Mouse (Mus musculus) CH12.LX (cell line): ENCODE measurements around the gene Doc2g. TPM values are rescaled to one million over a fixed set of nuclear protein-coding genes. Genes with fewer than 3 reads are reported as not detected.

ENCODE experiments used
- DNase-seq: peaks from one replicate; pipeline ENCODE4 v3.0.0-alpha.2; 2013; ENCODE audit errors: extremely low read depth
- H3K27ac ChIP-seq: 2 replicates; pipeline ENCODE4 v1.5.1; 2012; ENCODE audit warnings: low read depth, mild to moderate bottlenecking, control low read depth, moderate library complexity; ENCODE audit not compliant: insufficient read depth
- H3K27me3 ChIP-seq: replicated peaks from 2 replicates; pipeline ENCODE3; 2012; ENCODE audit warnings: inconsistent platforms
- H3K36me3 ChIP-seq, 2 experiments: replicated peaks in 1 of 2; 2 replicates each; pipeline versions ENCODE3 to v1.6.1; 2012; ENCODE audit warnings: inconsistent platforms in 1 of 2, low read length in 1 of 2, mild to moderate bottlenecking in 1 of 2, mixed read lengths in 1 of 2, moderate library complexity in 1 of 2; ENCODE audit not compliant: control insufficient read depth in 1 of 2, insufficient read depth in 1 of 2
- H3K4me1 ChIP-seq, 2 experiments: 2 replicates each; pipeline ENCODE4 v1.6.1; 2012; ENCODE audit warnings: inconsistent platforms in 1 of 2, moderate library complexity in 1 of 2; ENCODE audit not compliant: insufficient read depth in 2 of 2, control insufficient read depth in 1 of 2
- H3K4me2 ChIP-seq: 2 replicates; pipeline ENCODE4 v1.6.1; 2012; ENCODE audit warnings: low read depth, mild to moderate bottlenecking, control low read depth; ENCODE audit not compliant: poor library complexity, insufficient read depth, severe bottlenecking
- H3K4me3 ChIP-seq, 3 experiments: fragments of 150-350 bp in 1 of 3; sonication (generic) in 1 of 3; replicated peaks in 1 of 3; 2 replicates each; pipeline versions ENCODE3 to v1.5.1; 2011 to 2012; ENCODE audit warnings: low read depth in 2 of 3, low read length in 2 of 3, mild to moderate bottlenecking in 2 of 3, moderate library complexity in 2 of 3, control low read depth in 1 of 3, improper control_type of control experiment in 1 of 3, inconsistent platforms in 1 of 3, mixed read lengths in 1 of 3; ENCODE audit not compliant: poor library complexity in 1 of 3
- H3K79me2 ChIP-seq: replicated peaks from 2 replicates; pipeline ENCODE4 v1.6.1; 2012; ENCODE audit warnings: mild to moderate bottlenecking, moderate library complexity; ENCODE audit not compliant: control insufficient read depth, poor library complexity, insufficient read depth, severe bottlenecking; ENCODE audit errors: extremely low read depth
- H3K9ac ChIP-seq: 2 replicates; pipeline ENCODE4 v1.6.1; 2012; ENCODE audit warnings: low read depth, mild to moderate bottlenecking, control low read depth, moderate library complexity; ENCODE audit not compliant: insufficient read depth
- H3K9me3 ChIP-seq: replicated peaks from 2 replicates; pipeline ENCODE3; 2012; ENCODE audit warnings: low read length, inconsistent platforms, mixed read lengths
- BHLHE40 ChIP-seq: IDR thresholded peaks from 2 replicates; pipeline ENCODE4 v1.6.1; 2011; ENCODE audit warnings: mild to moderate bottlenecking, low read depth, low read length, improper control_type of control experiment
- CHD1 ChIP-seq: IDR thresholded peaks from 2 replicates; pipeline ENCODE4 v1.6.1; 2012; ENCODE audit warnings: low read depth, low read length, improper control_type of control experiment, inconsistent platforms
- CHD2 ChIP-seq: IDR thresholded peaks from 2 replicates; pipeline ENCODE4 v1.6.1; 2011; ENCODE audit warnings: low read length, improper control_type of control experiment
- E2F4 ChIP-seq: IDR thresholded peaks from 2 replicates; pipeline ENCODE4 v1.6.1; 2011; ENCODE audit warnings: low read depth, low read length, improper control_type of control experiment; ENCODE audit not compliant: insufficient replicate concordance
- ELF1 ChIP-seq: IDR thresholded peaks from 2 replicates; pipeline ENCODE4 v1.6.1; 2014; ENCODE audit warnings: low read depth, mild to moderate bottlenecking, inconsistent platforms, low read length, improper control_type of control experiment
- ETS1 ChIP-seq: conservative IDR thresholded peaks from 2 replicates; pipeline ENCODE4 v1.6.1; 2012; ENCODE audit warnings: low read depth, mild to moderate bottlenecking, inconsistent platforms, low read length, improper control_type of control experiment, moderate library complexity
- HCFC1 ChIP-seq: IDR thresholded peaks from 2 replicates; pipeline ENCODE4 v1.6.1; 2012; ENCODE audit warnings: low read depth, mild to moderate bottlenecking, inconsistent platforms, low read length, improper control_type of control experiment
- JUND ChIP-seq: conservative IDR thresholded peaks from 2 replicates; pipeline ENCODE4 v1.6.1; 2011; ENCODE audit warnings: low read depth, low read length, improper control_type of control experiment
- MAX ChIP-seq: IDR thresholded peaks from 2 replicates; pipeline ENCODE4 v1.6.1; 2011; ENCODE audit warnings: low read length, improper control_type of control experiment
- MAZ ChIP-seq: IDR thresholded peaks from 2 replicates; pipeline ENCODE4 v1.6.1; 2012; ENCODE audit warnings: low read depth, mild to moderate bottlenecking, inconsistent platforms, low read length, improper control_type of control experiment, moderate library complexity
- MEF2A ChIP-seq: IDR thresholded peaks from 2 replicates; pipeline ENCODE4 v1.6.1; 2014; ENCODE audit warnings: low read depth, mild to moderate bottlenecking, inconsistent platforms, low read length, improper control_type of control experiment, borderline replicate concordance
- MYC ChIP-seq: IDR thresholded peaks from 2 replicates; pipeline ENCODE4 v1.6.1; 2011; ENCODE audit warnings: low read depth, mild to moderate bottlenecking, improper control_type of control experiment, low read length
- NELFE ChIP-seq: IDR thresholded peaks from 2 replicates; pipeline ENCODE4 v1.6.1; 2011; ENCODE audit warnings: low read depth, low read length, improper control_type of control experiment
- PAX5 ChIP-seq: IDR thresholded peaks from 2 replicates; pipeline ENCODE4 v1.6.1; 2012; ENCODE audit warnings: low read length, inconsistent platforms, mixed read lengths
- POLR2A ChIP-seq: IDR thresholded peaks from 2 replicates; pipeline ENCODE4 v1.6.1; 2011; ENCODE audit warnings: low read depth, mild to moderate bottlenecking, improper control_type of control experiment, low read length
- POLR2AphosphoS2 ChIP-seq: IDR thresholded peaks from 2 replicates; pipeline ENCODE4 v1.6.1; 2011; ENCODE audit warnings: low read depth, low read length, improper control_type of control experiment
- RCOR1 ChIP-seq: conservative IDR thresholded peaks from 2 replicates; pipeline ENCODE4 v1.6.1; 2012; ENCODE audit warnings: low read depth, mild to moderate bottlenecking, inconsistent platforms, low read length, improper control_type of control experiment
- USF2 ChIP-seq: conservative IDR thresholded peaks from 2 replicates; pipeline ENCODE4 v1.6.1; 2011; ENCODE audit warnings: low read depth, low read length, improper control_type of control experiment
- ZC3H11A ChIP-seq: IDR thresholded peaks from 2 replicates; pipeline ENCODE4 v1.6.1; 2012; ENCODE audit warnings: low read depth, mild to moderate bottlenecking, inconsistent platforms, low read length, improper control_type of control experiment
- ZMIZ1 ChIP-seq: IDR thresholded peaks from 2 replicates; pipeline ENCODE4 v1.6.1; 2012; ENCODE audit warnings: low read depth, mild to moderate bottlenecking, inconsistent platforms, low read length, improper control_type of control experiment
- ZNF384 ChIP-seq: IDR thresholded peaks from 2 replicates; pipeline ENCODE4 v1.6.1; 2012; ENCODE audit warnings: low read depth, low read length, improper control_type of control experiment, inconsistent platforms
- dilution Hi-C: fragments of 300-500 bp; cut with MboI; formaldehyde crosslinking; loops from 2 replicates; pipeline ENCODE4 v1.14.3; 2020; ENCODE audit warnings: low sequenced_read_pairs; ENCODE audit not compliant: extremely low pct_unique_long_range_greater_than_20kb, extremely low pct_ligation_motif_present
- in situ Hi-C: fragments of 300-500 bp; cut with MboI; formaldehyde crosslinking; loops from 3 replicates; pipeline ENCODE4 v1.14.3; 2019; ENCODE audit warnings: low sequenced_read_pairs, low pct_ligation_motif_present, low pct_unique_long_range_greater_than_20kb, mixed read lengths
- polyA plus RNA-seq: library from polyadenylated mRNA; unstranded; fragments of >175 nt; gene quantifications from 2 replicates; pipeline ENCODE4 v1.2.1, GENCODE M21; 2012; ENCODE audit warnings: low read depth; ENCODE audit not compliant: insufficient read length
- total RNA-seq, 2 experiments: library from RNA; depleted of rRNA; stranded (reverse); fragments of 300-350 nt in 1 of 2; fragments of >200 nt in 1 of 2; gene quantifications; 2 replicates each; pipeline ENCODE4 v1.2.3; 2012 to 2014

The Doc2g gene
- total and polyA plus RNA-seq, 3 experiments, result 2.1 to 6.4 (median 5.2) TPM

- Histone ChIP-seq H3K27ac (no peak overlapping the region), H3K9me3 (peaks cover 4% of the 10 kb centered on the region), H3K36me3 (no peaks in the 10 kb centered on the region), H3K27me3 (peaks cover 37% of the 10 kb centered on the region), H3K4me3 (no peak overlapping the region), H3K79me2 (no peaks in the 10 kb centered on the region), H3K4me2 (no peak overlapping the region), H3K4me1 (peaks cover 0 to 18% of the 10 kb centered on the region in 2 experiments; a peak in 2 of 4 replicates), H3K9ac (no peak overlapping the region)
- no peak for DNase-seq
- dilution Hi-C loops (no loop called here), in situ Hi-C loops (no loop called here)
- TF ChIP-seq JUND, result no peak
Measured at GRCm38 (mm10) chr19:3983527-3984200, 19.4 kb upstream of the Doc2g start.

- no peaks in the 10 kb centered on the region for H3K79me2 ChIP-seq
- dilution Hi-C loops, result no loop called here
- H3K4me1 ChIP-seq, result peaks cover 0 to 15% of the 10 kb centered on the region in 2 experiments; a peak in 2 of 4 replicates
- H3K4me3 ChIP-seq, result no peak overlapping the region
- no peak for TF ChIP-seq ZMIZ1
- no peak for TF ChIP-seq POLR2A
- TF ChIP-seq ZC3H11A, result no peak
- TF ChIP-seq ZNF384, result no peak
- no peak for TF ChIP-seq CHD1
- TF ChIP-seq MEF2A, result no peak
- TF ChIP-seq MYC, result no peak
- no peak for TF ChIP-seq ETS1
- no peak for TF ChIP-seq BHLHE40
- no peak for TF ChIP-seq POLR2AphosphoS2
- TF ChIP-seq RCOR1, result no peak
- no peak for TF ChIP-seq PAX5
- TF ChIP-seq E2F4, result no peak
- TF ChIP-seq USF2, result no peak
- TF ChIP-seq NELFE, result no peak
- TF ChIP-seq MAZ, result no peak
- TF ChIP-seq HCFC1, result no peak
- no peak for TF ChIP-seq CHD2
- no peak for TF ChIP-seq MAX
- TF ChIP-seq ELF1, result no peak
- H3K27me3 ChIP-seq, result peaks cover 37% of the 10 kb centered on the region
- no peak overlapping the region for H3K27ac ChIP-seq
- no peak overlapping the region for H3K4me2 ChIP-seq
- DNase-seq, result no peak
- no peaks in the 10 kb centered on the region for H3K36me3 ChIP-seq
- in situ Hi-C loops, result no loop called here
- peaks cover 7% of the 10 kb centered on the region for H3K9me3 ChIP-seq
- H3K9ac ChIP-seq, result no peak overlapping the region
Measured at GRCm38 (mm10) chr19:3985261-3985681, 17.8 kb upstream of the Doc2g start.
